Mouse (Mus musculus) urinary bladder, adult 2 months (tissue): Measurements from ENCODE around the gene Nrg4. TPM values are rescaled to one million over a fixed set of nuclear protein-coding genes. Genes with fewer than 3 reads are reported as not detected.

Experiments
- DNase-seq: peaks from one replicate; pipeline ENCODE4 v3.0.0; 2022; ENCODE audit warnings: low spot score
- polyA plus RNA-seq: library from polyadenylated mRNA; depleted of rRNA; stranded (reverse); fragments of >200 nt; gene quantifications from 2 replicates; pipeline ENCODE4 v1.2.3, GENCODE M21; 2012; rRNA removed

The Nrg4 gene
- polyA plus RNA-seq, 1 experiment: 2.8 TPM

GRCm38 (mm10) chr9:55215056-55215455 lies 111.6 kb downstream of the Nrg4 start:
- no peak for DNase-seq

- no peak for DNase-seq
Observed at GRCm38 (mm10) chr9:55213396-55213795, 113.2 kb downstream of the Nrg4 start.

- DNase-seq: no peak
Observed at GRCm38 (mm10) chr9:55211611-55212010, 115.0 kb downstream of the Nrg4 start.

GRCm38 (mm10) chr9:55208790-55209481 lies 117.7 kb downstream of the Nrg4 start, which contains the start of gene Fbxo22:
Gene Fbxo22 (plus strand): TSS chr9:55208925.
- peak; percentile 78 for DNase-seq

GRCm38 (mm10) chr9:55208458-55208789 lies 118.2 kb downstream of the Nrg4 start:
- DNase-seq: no peak

GRCm38 (mm10) chr9:55199348-55199747 lies 127.3 kb downstream of the Nrg4 start:
- DNase-seq: no peak

- no peak for DNase-seq
Observed at GRCm38 (mm10) chr9:55198260-55198659, 128.4 kb downstream of the Nrg4 start.

GRCm38 (mm10) chr9:55195876-55196275 lies 130.8 kb downstream of the Nrg4 start:
- no peak for DNase-seq

GRCm38 (mm10) chr9:55174235-55174634 lies 152.4 kb downstream of the Nrg4 start:
- no peak for DNase-seq

- no peak for DNase-seq
Observed at GRCm38 (mm10) chr9:55172195-55172685, 154.4 kb downstream of the Nrg4 start.

- no peak for DNase-seq
Observed at GRCm38 (mm10) chr9:55170655-55171412, 155.8 kb downstream of the Nrg4 start.

Other genes with a start within 250 kb of the Nrg4 start
- 27.5 and 28.2 TPM in 2 replicates for gene Ube2q2, start 178.0 kb downstream of the Nrg4 start, polyA plus RNA-seq
- gene Fbxo22, start 117.9 kb downstream of the Nrg4 start, polyA plus RNA-seq: 30.0 and 32.5 TPM in 2 replicates
- gene Tmem266, start 69 bp upstream of the Nrg4 start, polyA plus RNA-seq: 0.40 and 0.44 TPM in 2 replicates
- gene Etfa, start 185.4 kb upstream of the Nrg4 start, polyA plus RNA-seq: 93.4 and 107 TPM in 2 replicates
- gene Isl2, start 211.8 kb upstream of the Nrg4 start, polyA plus RNA-seq: 0.32 and 0.37 TPM in 2 replicates